Mouse (Mus musculus): ENCODE data around the gene Pald1.

DNA sequence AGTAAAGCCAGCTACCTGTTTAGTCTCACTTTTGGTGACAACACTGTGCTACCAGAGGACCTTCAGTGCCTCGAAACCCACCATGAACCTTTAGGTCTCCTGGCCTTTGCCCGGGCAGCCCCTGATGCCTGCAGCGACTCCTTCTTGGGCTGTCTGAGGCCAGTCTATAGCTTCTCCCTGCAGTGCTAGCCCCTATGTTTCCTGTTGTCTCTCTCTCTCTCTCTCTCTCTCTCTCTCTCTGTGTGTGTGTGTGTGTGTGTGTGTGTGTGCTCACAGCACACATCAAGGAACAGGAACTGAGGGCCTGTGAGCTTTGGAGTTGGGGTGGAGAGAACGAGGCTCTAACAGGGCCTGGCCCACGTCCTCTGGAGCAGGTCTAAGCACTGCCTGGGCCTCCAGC is 46.7 kb downstream of the Pald1 start:
- TF ChIP-seq CTCF (IDR thresholded peaks at IDR 0.05; ENCODE audit: borderline replicate concordance, control insufficient read depth, extremely low read depth, insufficient read depth, low read length, poor library complexity): no peak
- TF ChIP-seq POLR2A (IDR thresholded peaks at IDR 0.05; ENCODE audit: control insufficient read depth, extremely low read depth, insufficient read depth, low read length, poor library complexity): no peak

All from thymus, adult 2 months (tissue).